Mouse (Mus musculus) neutrophil, adult 65 days (primary cell): ENCODE data around the gene C8b. TPM values are rescaled to one million over a fixed set of nuclear protein-coding genes. Genes with fewer than 3 reads are reported as not detected.

Source experiments
- total RNA-seq: library from RNA; stranded (reverse); gene quantifications from 2 replicates; pipeline ENCODE4 v1.2.4, GENCODE M21; 2023

Gene C8b
- total RNA-seq = not detected in 2 replicates

DNA sequence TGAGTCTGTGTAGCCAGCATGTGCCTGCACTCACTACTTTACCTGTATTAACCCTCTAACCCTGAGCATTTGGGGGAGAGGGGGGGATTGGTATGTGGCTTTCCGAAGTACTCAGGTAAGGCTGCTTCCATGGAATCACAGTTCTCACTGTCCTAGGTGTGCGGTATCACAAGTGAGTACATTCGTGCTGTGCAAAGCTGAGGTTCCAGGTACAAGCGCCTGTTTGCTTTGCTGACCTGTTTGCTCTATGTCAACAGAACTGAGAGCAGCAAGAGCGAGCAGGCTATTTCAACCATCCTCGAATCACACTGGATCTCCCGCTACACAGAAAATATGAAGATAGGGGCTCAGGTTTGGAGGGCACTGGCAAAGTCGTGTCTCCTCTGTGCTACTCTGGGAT, at the start of gene C8b:
Gene C8b, plus strand, starts transcription at position 253 of the 400 bp plus-strand sequence.

Other genes with a start within 250 kb of the C8b start
- not detected in 2 replicates for gene Gm17662, start 91.0 kb downstream of the C8b start, total RNA-seq
- gene C8a, start 110.1 kb downstream of the C8b start, total RNA-seq = not detected in 2 replicates
- gene Fyb2, start 147.1 kb downstream of the C8b start, total RNA-seq = not detected in 2 replicates